Mouse (Mus musculus) forebrain, embryonic 13.5 days (tissue): ENCODE measurements at regions not wholly inside any gene's neighbourhood (a gene's known extent, or its start where the extent isn't known, plus 50 kb on each side); places are given as distances from the start of the nearest gene placed in this dataset.
A peak's percentile ranks its signal among the peaks of the same experiment; 100 is the strongest.

Experiments
- ATAC-seq: fragments of 200-750 bp; cut with Nextera tagmentation; 2 replicates; pipeline ENCODE4 v1.8.0; 2017
- H3K27ac ChIP-seq: fragments of 300-500 bp; sonication (generic); 2 replicates; pipeline ENCODE4 v1.5.1; 2015; ENCODE audit warnings: inconsistent platforms, mild to moderate bottlenecking, moderate library complexity
- H3K27me3 ChIP-seq: fragments of 300-500 bp; sonication (generic); 2 replicates; pipeline ENCODE4 v1.6.1; 2015; ENCODE audit warnings: mild to moderate bottlenecking, inconsistent platforms
- H3K36me3 ChIP-seq: fragments of 300-500 bp; sonication (generic); 2 replicates; pipeline ENCODE4 v1.6.1; 2015; ENCODE audit warnings: mild to moderate bottlenecking, inconsistent platforms; ENCODE audit not compliant: poor library complexity, severe bottlenecking
- H3K4me1 ChIP-seq: fragments of 300-500 bp; sonication (generic); 2 replicates; pipeline ENCODE4 v1.6.1; 2015; ENCODE audit warnings: inconsistent platforms
- H3K4me2 ChIP-seq: fragments of 300-500 bp; sonication (generic); 2 replicates; pipeline ENCODE4 v1.6.1; 2015; ENCODE audit warnings: inconsistent platforms, mild to moderate bottlenecking, moderate library complexity
- H3K4me3 ChIP-seq: fragments of 300-500 bp; sonication (generic); 2 replicates; pipeline ENCODE4 v1.5.1; 2015; ENCODE audit warnings: mild to moderate bottlenecking, inconsistent platforms
- H3K9ac ChIP-seq: fragments of 300-500 bp; sonication (generic); 2 replicates; pipeline ENCODE4 v1.6.1; 2015; ENCODE audit warnings: mild to moderate bottlenecking, inconsistent platforms
- H3K9me3 ChIP-seq: fragments of 300-500 bp; sonication (generic); replicated peaks from 2 replicates; pipeline ENCODE4 v1.6.1; 2016; ENCODE audit warnings: inconsistent platforms
- WGBS: fragments of 180-500 bp; shearing (Covaris S2); methylation state at CpG from one replicate; pipeline ENCODE4 v1.1.7; 2015; 5-methylcytosine and 5-hydroxymethylcytosine counted together

GRCm38 (mm10) chr6:26033392-26033791 lies 224.3 kb upstream of the Pot1a start:
- ATAC-seq = no peak
- 78% methylated on average over 2 of the region's 2 CpGs for WGBS
- no peak overlapping the region for H3K4me3 ChIP-seq
- no peak overlapping the region for H3K4me2 ChIP-seq
- H3K27ac ChIP-seq = no peak overlapping the region
- H3K9me3 ChIP-seq = no peaks in the 10 kb centered on the region
- no peaks in the 10 kb centered on the region for H3K36me3 ChIP-seq
- H3K4me1 ChIP-seq = no peaks in the 10 kb centered on the region
- H3K27me3 ChIP-seq = no peaks in the 10 kb centered on the region
- no peak overlapping the region for H3K9ac ChIP-seq

GRCm38 (mm10) chr6:26015388-26015787 lies 206.3 kb upstream of the Pot1a start:
- Histone ChIP-seq H3K4me3 (no peak overlapping the region), H3K27ac (no peak overlapping the region), H3K4me2 (no peak overlapping the region), H3K9me3 (no peaks in the 10 kb centered on the region), H3K4me1 (no peaks in the 10 kb centered on the region), H3K9ac (no peak overlapping the region), H3K36me3 (no peaks in the 10 kb centered on the region), H3K27me3 (no peaks in the 10 kb centered on the region)
- ATAC-seq = no peak
- WGBS = 88% methylated on average over 6 of the region's 6 CpGs

DNA sequence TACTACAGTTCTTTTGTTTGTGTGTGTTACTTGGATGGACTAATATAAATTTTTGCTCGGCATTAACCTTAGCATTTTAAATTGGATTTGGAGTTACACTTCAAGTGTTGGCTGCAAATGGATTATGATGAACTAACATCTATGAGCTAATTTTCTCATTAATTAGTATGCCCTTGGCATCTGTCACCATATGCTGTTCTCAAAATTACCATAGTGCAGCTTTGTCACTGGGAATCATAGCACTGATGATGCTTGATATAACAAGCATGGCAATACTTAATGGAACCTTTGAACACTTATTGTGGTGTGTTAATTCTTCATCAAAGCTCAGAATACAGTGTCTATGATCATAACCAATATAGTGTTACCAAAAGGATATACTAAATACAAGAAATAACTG lies 185.0 kb upstream of the Pot1a start:
- no peaks in the 10 kb centered on the region for H3K9me3 ChIP-seq
- H3K27me3 ChIP-seq = no peaks in the 10 kb centered on the region
- ATAC-seq = 0 out of 2 replicates have a peak, but pooled peaks have one; percentile 50
- H3K4me3 ChIP-seq = no peak overlapping the region
- no peak overlapping the region for H3K4me2 ChIP-seq
- no peaks in the 10 kb centered on the region for H3K36me3 ChIP-seq
- WGBS = 68% methylated on average over 1 of the region's 1 CpGs
- no peaks in the 10 kb centered on the region for H3K4me1 ChIP-seq
- no peak overlapping the region for H3K9ac ChIP-seq
- H3K27ac ChIP-seq = no peak overlapping the region

- Histone ChIP-seq H3K4me3 (no peak overlapping the region), H3K36me3 (no peaks in the 10 kb centered on the region), H3K9me3 (no peaks in the 10 kb centered on the region), H3K27ac (no peak overlapping the region), H3K4me1 (no peaks in the 10 kb centered on the region), H3K9ac (no peak overlapping the region), H3K4me2 (no peak overlapping the region), H3K27me3 (no peaks in the 10 kb centered on the region)
- 81% methylated on average over 4 of the region's 4 CpGs for WGBS
- no peak for ATAC-seq
These were observed 169.3 kb upstream of the Pot1a start for GRCm38 (mm10) chr6:25978171-25978847.

GRCm38 (mm10) chr6:25965452-25965851 lies 156.4 kb upstream of the Pot1a start:
- WGBS = 88% methylated on average over 3 of the region's 3 CpGs
- no peak overlapping the region for H3K9ac ChIP-seq
- no peak overlapping the region for H3K27ac ChIP-seq
- no peaks in the 10 kb centered on the region for H3K27me3 ChIP-seq
- H3K4me1 ChIP-seq = no peaks in the 10 kb centered on the region
- H3K9me3 ChIP-seq = no peaks in the 10 kb centered on the region
- ATAC-seq = no peak
- H3K4me2 ChIP-seq = no peak overlapping the region
- H3K4me3 ChIP-seq = no peak overlapping the region
- H3K36me3 ChIP-seq = no peaks in the 10 kb centered on the region

- Histone ChIP-seq H3K9me3 (no peaks in the 10 kb centered on the region), H3K27me3 (no peaks in the 10 kb centered on the region), H3K36me3 (no peaks in the 10 kb centered on the region), H3K4me2 (no peak overlapping the region), H3K27ac (no peak overlapping the region), H3K4me3 (no peak overlapping the region), H3K4me1 (no peaks in the 10 kb centered on the region), H3K9ac (no peak overlapping the region)
- 95% methylated on average over 10 of the region's 10 CpGs for whole genome bisulfite sequencing
- ATAC-seq = no peak
These were observed 122.1 kb upstream of the Pot1a start for GRCm38 (mm10) chr6:25931148-25931553.

- Histone ChIP-seq H3K4me2 (no peak overlapping the region), H3K4me3 (no peak overlapping the region), H3K9me3 (no peaks in the 10 kb centered on the region), H3K27me3 (no peaks in the 10 kb centered on the region), H3K9ac (no peak overlapping the region), H3K27ac (no peak overlapping the region), H3K4me1 (no peaks in the 10 kb centered on the region), H3K36me3 (no peaks in the 10 kb centered on the region)
- peak; percentile 51; the same call in 1 of the 2 replicates for ATAC-seq
- WGBS = 55% methylated on average over 5 of the region's 5 CpGs
These were observed 108.9 kb upstream of the Pot1a start for GRCm38 (mm10) chr6:25917852-25918465.

DNA sequence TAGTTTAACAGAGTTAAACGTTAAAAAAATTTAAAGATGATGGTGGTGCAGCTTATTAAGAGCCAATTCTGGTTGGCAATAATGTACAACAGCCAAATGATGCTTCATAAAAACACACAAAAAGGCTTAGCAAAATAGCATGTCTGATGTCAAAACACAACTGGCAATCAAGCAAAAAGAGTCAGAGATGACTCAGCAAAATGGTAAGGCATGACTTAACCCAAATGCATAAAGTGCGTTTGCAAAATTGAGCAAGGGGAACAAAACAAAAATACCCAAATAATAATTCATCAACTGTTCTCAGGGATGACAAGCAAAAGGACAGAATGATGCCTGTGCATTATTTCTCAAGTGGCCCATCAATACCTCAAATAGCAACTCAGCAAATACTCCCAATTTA lies 105.1 kb upstream of the Pot1a start:
- Histone ChIP-seq H3K9ac (no peak overlapping the region), H3K4me2 (no peak overlapping the region), H3K27ac (no peak overlapping the region), H3K27me3 (no peaks in the 10 kb centered on the region), H3K9me3 (no peaks in the 10 kb centered on the region), H3K4me1 (no peaks in the 10 kb centered on the region), H3K4me3 (no peak overlapping the region), H3K36me3 (no peaks in the 10 kb centered on the region)
- no peak for ATAC-seq
- 94% methylated on average over 2 of the region's 2 CpGs for WGBS

DNA sequence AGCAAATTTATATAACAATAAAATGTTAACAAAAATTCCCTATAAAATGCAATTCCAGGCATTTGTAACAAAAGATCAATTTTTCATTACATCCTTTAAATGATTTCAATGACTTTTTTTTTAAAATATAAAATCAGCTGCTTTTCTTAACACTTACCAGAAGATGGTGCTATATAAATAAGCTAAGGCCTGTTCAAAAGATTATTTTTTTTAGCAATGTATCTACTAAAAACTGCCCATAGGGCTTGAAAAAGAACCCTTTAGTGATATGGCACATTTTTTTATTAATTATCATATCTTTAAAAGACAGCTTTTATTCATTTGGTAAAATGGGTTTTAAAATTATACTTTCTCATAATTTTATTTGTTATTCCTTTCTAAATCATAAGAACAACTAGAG lies 90.9 kb upstream of the Pot1a start:
- Histone ChIP-seq H3K4me2 (no peak overlapping the region), H3K27ac (no peak overlapping the region), H3K36me3 (no peaks in the 10 kb centered on the region), H3K9me3 (no peaks in the 10 kb centered on the region), H3K27me3 (no peaks in the 10 kb centered on the region), H3K9ac (no peak overlapping the region), H3K4me1 (no peaks in the 10 kb centered on the region), H3K4me3 (no peak overlapping the region)
- ATAC-seq = no peak

GRCm38 (mm10) chr6:25894454-25895250 lies 85.6 kb upstream of the Pot1a start:
- Histone ChIP-seq H3K9ac (no peak overlapping the region), H3K4me2 (no peak overlapping the region), H3K4me1 (no peaks in the 10 kb centered on the region), H3K27me3 (no peaks in the 10 kb centered on the region), H3K27ac (no peak overlapping the region), H3K36me3 (no peaks in the 10 kb centered on the region), H3K4me3 (no peak overlapping the region), H3K9me3 (no peaks in the 10 kb centered on the region)
- no peak for ATAC-seq
- 67% methylated on average over 5 of the region's 5 CpGs for WGBS

DNA sequence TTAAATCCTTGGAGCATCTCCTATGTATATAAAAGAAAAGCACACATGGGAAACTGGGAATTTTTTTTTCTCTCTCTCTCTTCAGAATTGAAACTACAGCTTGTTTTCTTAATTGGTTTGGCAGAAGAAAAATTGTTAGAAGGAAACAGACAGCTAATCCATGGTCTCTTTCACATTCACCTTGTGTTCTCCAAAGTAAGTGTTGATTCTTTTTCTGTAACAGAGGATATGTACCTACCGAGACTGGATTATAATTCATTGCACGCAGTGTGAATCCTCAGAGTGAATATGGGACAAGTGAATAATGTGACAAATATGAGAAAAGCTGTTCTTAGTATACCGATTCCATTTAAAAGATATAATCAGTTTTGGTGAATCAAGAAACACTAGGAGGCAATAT lies 58.9 kb upstream of the Pot1a start:
- Histone ChIP-seq H3K27ac (no peak overlapping the region), H3K36me3 (no peaks in the 10 kb centered on the region), H3K9ac (no peak overlapping the region), H3K4me3 (no peak overlapping the region), H3K4me1 (no peaks in the 10 kb centered on the region), H3K9me3 (no peaks in the 10 kb centered on the region), H3K4me2 (no peak overlapping the region), H3K27me3 (no peaks in the 10 kb centered on the region)
- ATAC-seq = no peak; the same call in 1 of the 2 replicates
- WGBS = 89% methylated on average over 3 of the region's 3 CpGs
